Mouse (Mus musculus) forebrain, embryonic 15.5 days (tissue): ENCODE data around the gene Shc3. TPM values are rescaled to one million over a fixed set of nuclear protein-coding genes. Genes with fewer than 3 reads are reported as not detected.

Experiments
- ATAC-seq: fragments of 200-750 bp; cut with Nextera tagmentation; replicated peaks from 2 replicates; pipeline ENCODE4 v1.8.0; 2017; ENCODE audit warnings: mild to moderate bottlenecking, moderate TSS enrichment, moderate library complexity
- H3K27ac ChIP-seq: fragments of 300-500 bp; sonication (generic); replicated peaks from 2 replicates; pipeline ENCODE4 v1.5.1; 2015; ENCODE audit warnings: mild to moderate bottlenecking, inconsistent platforms
- H3K27me3 ChIP-seq: fragments of 300-500 bp; sonication (generic); 2 replicates; pipeline ENCODE4 v1.6.1; 2015; ENCODE audit warnings: inconsistent platforms
- H3K36me3 ChIP-seq: fragments of 300-500 bp; sonication (generic); 2 replicates; pipeline ENCODE4 v1.6.1; 2015; ENCODE audit warnings: mild to moderate bottlenecking, inconsistent platforms
- H3K4me1 ChIP-seq: fragments of 300-500 bp; sonication (generic); 2 replicates; pipeline ENCODE4 v1.6.1; 2015; ENCODE audit warnings: inconsistent platforms
- H3K4me2 ChIP-seq: fragments of 300-500 bp; sonication (generic); replicated peaks from 2 replicates; pipeline ENCODE4 v1.6.1; 2015; ENCODE audit warnings: mild to moderate bottlenecking, inconsistent platforms
- H3K4me3 ChIP-seq: fragments of 300-500 bp; sonication (generic); 2 replicates; pipeline ENCODE4 v1.5.1; 2015; ENCODE audit warnings: mild to moderate bottlenecking, inconsistent platforms
- H3K9ac ChIP-seq: fragments of 300-500 bp; sonication (generic); replicated peaks from 2 replicates; pipeline ENCODE4 v1.6.1; 2015; ENCODE audit warnings: mild to moderate bottlenecking, inconsistent platforms
- H3K9me3 ChIP-seq: fragments of 300-500 bp; sonication (generic); 2 replicates; pipeline ENCODE4 v1.6.1; 2016; ENCODE audit warnings: inconsistent platforms
- WGBS: fragments of 180-500 bp; shearing (Covaris S2); methylation state at CpG from one replicate; pipeline ENCODE4 v1.1.7; 2015; ENCODE audit warnings: mixed read lengths; 5-methylcytosine and 5-hydroxymethylcytosine counted together
- polyA plus RNA-seq: library from polyadenylated mRNA; unstranded; fragments of >200 nt; fragmentation: Nextera tagmentation; extraction: Ambion mirVana; gene quantifications from 2 replicates; pipeline ENCODE4 v1.2.1, GENCODE M21; 2015

Gene Shc3
- polyA plus RNA-seq, 1 experiment from 2014 or later: 10.1 TPM

DNA sequence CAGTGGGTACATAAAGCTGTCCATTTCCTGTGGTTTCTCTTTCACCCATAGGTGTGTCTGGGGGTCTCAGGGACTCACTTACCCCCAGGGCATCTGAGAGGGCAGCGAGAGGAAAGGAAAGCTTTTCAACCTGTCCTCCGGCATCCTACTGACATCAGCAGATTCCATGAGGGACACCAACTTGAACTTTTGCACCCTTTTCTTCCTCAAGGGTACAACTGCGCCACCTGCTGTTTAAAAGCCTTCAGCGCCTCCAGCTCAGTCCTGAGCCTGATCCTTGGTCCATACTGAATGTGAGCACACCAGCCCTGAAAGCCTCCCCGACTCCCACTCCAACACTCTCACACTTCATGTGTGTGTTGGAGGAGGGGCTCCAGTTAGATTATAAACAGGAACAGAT, 144.6 kb downstream of the Shc3 start:
- Histone ChIP-seq H3K27ac (no peak overlapping the region), H3K4me3 (no peak overlapping the region), H3K9me3 (no peaks in the 10 kb centered on the region), H3K4me1 (peaks cover 14% of the 10 kb centered on the region), H3K9ac (no peak overlapping the region), H3K36me3 (no peaks in the 10 kb centered on the region), H3K27me3 (no peaks in the 10 kb centered on the region), H3K4me2 (no peak overlapping the region)
- no peak for ATAC-seq
- 23% methylated on average over 5 of the region's 5 CpGs for WGBS

DNA sequence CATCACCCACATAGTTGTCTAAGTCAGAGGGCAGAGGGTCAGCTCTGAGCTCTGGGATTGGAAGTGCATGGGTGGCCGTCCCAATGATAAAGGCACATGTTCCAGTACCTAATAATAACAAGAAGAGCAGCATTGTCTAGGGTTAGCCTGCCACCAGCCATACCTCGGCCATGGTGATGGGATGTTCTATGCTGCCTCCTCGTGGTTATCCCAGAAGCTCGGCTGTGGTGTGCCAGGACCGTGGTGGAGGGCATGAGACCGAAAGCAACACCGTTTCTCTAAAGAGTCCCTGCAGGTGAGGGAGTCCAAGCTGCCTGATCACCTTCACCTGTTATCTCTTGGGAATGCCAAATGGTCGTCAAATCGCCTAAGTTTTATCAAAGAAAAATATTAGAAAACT, 145.6 kb downstream of the Shc3 start:
- H3K27ac ChIP-seq: no peak overlapping the region
- no peaks in the 10 kb centered on the region for H3K36me3 ChIP-seq
- WGBS: 83% methylated on average over 9 of the region's 9 CpGs
- H3K4me3 ChIP-seq: no peak overlapping the region
- no peak overlapping the region for H3K9ac ChIP-seq
- no peak overlapping the region for H3K4me2 ChIP-seq
- no peaks in the 10 kb centered on the region for H3K9me3 ChIP-seq
- no peak for ATAC-seq
- H3K4me1 ChIP-seq: peaks cover 18% of the 10 kb centered on the region
- no peaks in the 10 kb centered on the region for H3K27me3 ChIP-seq

DNA sequence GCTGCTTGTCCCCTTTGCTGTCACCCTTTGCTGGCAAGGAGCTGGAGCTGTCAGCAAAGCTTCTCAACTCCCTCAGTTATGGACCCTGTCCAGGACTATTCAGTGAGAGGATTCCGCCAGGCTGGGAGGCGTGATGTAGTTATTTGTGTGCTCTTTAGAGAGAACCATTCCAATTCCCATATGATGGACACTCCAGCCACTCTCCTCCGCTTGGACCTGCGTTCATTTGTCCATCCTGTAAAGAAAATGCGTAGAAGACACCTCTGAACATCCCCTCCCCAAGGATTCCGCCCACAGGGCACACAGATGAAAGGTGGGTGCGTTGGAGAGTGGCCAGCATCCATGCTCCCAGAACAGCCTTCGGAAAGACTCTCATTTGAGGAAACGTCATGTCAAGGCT, 148.4 kb downstream of the Shc3 start:
- 75% methylated on average over 9 of the region's 9 CpGs for WGBS
- H3K9ac ChIP-seq: no peak overlapping the region
- no peaks in the 10 kb centered on the region for H3K27me3 ChIP-seq
- no peak for ATAC-seq
- H3K36me3 ChIP-seq: no peaks in the 10 kb centered on the region
- no peaks in the 10 kb centered on the region for H3K9me3 ChIP-seq
- no peak overlapping the region for H3K27ac ChIP-seq
- peaks cover 34% of the 10 kb centered on the region for H3K4me1 ChIP-seq
- H3K4me3 ChIP-seq: no peak overlapping the region
- H3K4me2 ChIP-seq: no peak overlapping the region

DNA sequence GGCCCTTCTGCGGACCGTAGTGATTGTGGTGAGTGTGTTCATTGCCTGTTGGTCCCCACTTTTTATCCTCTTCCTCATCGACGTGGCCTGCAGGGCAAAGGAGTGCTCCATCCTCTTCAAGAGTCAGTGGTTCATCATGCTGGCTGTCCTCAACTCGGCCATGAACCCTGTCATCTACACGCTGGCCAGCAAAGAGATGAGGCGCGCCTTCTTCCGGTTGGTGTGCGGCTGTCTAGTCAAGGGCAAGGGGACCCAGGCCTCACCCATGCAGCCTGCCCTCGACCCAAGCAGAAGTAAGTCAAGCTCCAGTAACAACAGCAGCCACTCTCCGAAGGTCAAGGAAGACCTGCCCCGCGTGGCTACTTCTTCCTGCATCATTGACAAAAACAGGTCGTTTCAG, 149.7 kb downstream of the Shc3 start:
- ATAC-seq: no peak
- no peaks in the 10 kb centered on the region for H3K9me3 ChIP-seq
- WGBS: 92% methylated on average over 15 of the region's 15 CpGs
- peaks cover 24% of the 10 kb centered on the region for H3K4me1 ChIP-seq
- no peak overlapping the region for H3K4me2 ChIP-seq
- no peak overlapping the region for H3K9ac ChIP-seq
- H3K36me3 ChIP-seq: no peaks in the 10 kb centered on the region
- no peak overlapping the region for H3K4me3 ChIP-seq
- no peaks in the 10 kb centered on the region for H3K27me3 ChIP-seq
- no peak overlapping the region for H3K27ac ChIP-seq

DNA sequence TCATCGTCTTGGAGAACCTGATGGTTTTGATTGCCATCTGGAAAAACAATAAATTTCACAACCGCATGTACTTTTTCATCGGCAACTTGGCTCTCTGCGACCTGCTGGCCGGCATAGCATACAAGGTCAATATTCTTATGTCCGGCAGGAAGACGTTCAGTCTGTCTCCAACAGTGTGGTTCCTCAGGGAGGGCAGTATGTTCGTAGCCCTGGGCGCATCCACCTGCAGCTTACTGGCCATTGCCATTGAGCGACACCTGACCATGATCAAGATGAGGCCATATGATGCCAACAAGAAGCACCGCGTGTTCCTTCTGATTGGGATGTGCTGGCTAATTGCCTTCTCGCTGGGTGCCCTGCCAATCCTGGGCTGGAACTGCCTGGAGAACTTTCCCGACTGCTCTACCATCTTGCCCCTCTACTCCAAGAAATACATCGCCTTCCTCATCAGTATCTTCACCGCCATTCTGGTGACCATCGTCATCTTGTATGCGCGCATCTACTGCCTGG, 150.2 kb downstream of the Shc3 start:
- no peak overlapping the region for H3K27ac ChIP-seq
- H3K4me3 ChIP-seq: peak overlapping the region; percentile 22; the same call in 1 of the 2 replicates
- no peaks in the 10 kb centered on the region for H3K27me3 ChIP-seq
- no peaks in the 10 kb centered on the region for H3K36me3 ChIP-seq
- 0 out of 2 replicates have a peak overlapping the region, but pooled peaks have one; percentile 26 for H3K9ac ChIP-seq
- peaks cover 23% of the 10 kb centered on the region for H3K4me1 ChIP-seq
- peak overlapping the region; percentile 45 for H3K4me2 ChIP-seq
- ATAC-seq: peak; percentile 46
- 77% methylated on average over 19 of the region's 19 CpGs for WGBS
- H3K9me3 ChIP-seq: no peaks in the 10 kb centered on the region

DNA sequence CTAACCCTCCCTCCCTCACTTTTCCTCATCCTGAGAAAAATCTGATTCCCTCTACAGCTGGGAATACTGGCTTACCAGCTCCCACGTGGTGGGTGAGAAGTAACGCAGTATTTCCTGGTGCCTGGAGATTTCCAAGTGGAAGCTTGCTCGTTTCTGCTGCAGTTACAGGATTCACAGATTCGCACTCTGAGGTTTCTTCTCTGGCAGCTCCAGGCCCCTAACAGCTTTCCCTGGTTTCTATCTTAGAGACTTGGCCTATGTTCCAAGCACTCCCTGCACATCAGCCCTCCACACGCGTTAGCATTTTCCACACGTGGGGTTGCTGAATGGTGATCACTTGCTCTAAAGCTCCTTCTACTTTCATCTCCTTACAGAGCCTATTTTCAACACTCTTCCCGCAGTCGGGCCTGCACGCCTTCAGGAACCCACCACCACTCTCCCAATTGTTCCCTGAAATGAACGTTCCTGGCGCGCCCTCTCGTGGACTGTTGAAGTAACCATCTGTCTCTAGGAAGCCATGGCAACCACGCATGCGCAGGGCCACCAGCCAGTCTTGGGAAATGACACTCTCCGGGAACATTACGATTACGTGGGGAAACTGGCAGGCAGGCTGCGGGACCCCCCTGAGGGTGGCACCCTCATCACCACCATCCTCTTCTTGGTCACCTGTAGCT, 150.8 kb downstream of the Shc3 start:
- Histone ChIP-seq H3K9me3 (no peaks in the 10 kb centered on the region), H3K4me2 (peak overlapping the region; percentile 45), H3K27ac (peak overlapping the region; percentile 84), H3K4me3 (peak overlapping the region; percentile 22), H3K4me1 (peaks cover 23% of the 10 kb centered on the region), H3K9ac (peak overlapping the region; percentile 51), H3K27me3 (no peaks in the 10 kb centered on the region), H3K36me3 (no peaks in the 10 kb centered on the region)
- under 1% methylated on average over 20 of the region's 20 CpGs for WGBS
- ATAC-seq: peak; percentile 86

DNA sequence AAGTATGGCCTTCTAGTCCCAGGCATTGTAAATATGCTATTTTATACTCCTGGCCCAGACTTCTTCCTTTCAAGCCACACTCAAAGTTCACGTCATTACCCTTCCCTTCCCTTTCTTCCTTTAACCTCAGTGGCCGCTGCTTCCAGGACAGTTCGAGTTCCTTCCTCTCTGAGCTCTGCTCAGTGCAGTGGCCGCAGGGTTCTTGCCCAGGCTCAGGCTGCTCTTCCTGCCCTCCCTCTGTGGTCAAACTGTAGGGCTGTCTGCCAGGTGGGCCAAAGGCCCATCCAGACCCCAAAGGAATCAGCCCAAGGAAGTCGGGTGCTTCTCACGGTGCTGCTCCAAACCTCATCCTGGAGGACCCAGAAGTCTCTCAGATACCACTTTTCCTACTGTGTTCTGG, 151.4 kb downstream of the Shc3 start:
- H3K4me3 ChIP-seq: peak overlapping the region; percentile 22
- 43% methylated on average over 6 of the region's 6 CpGs for WGBS
- peak; percentile 38 for ATAC-seq

DNA sequence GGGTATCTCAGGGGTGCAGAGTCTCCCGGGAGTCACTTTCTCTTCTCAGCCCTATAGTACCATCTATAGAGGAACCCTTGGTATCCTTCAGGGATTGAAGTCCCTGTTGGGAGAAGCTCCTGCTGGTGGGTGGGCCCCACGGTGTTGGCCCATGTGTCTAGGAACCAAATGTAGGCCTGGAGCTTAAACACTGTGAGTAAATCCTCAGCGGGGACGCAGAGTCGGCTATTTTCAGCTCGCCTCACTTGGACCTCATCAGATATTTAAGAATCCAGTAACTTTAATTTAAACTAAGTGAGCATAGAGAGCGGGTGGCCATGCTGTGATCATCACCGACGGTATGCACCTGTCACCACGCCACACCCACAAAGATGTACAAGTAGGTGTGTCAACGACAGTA, 152.5 kb downstream of the Shc3 start:
- Histone ChIP-seq H3K27ac (no peak overlapping the region), H3K4me3 (no peak overlapping the region), H3K36me3 (no peaks in the 10 kb centered on the region), H3K9ac (no peak overlapping the region), H3K4me1 (peaks cover 23% of the 10 kb centered on the region), H3K27me3 (no peaks in the 10 kb centered on the region), H3K4me2 (0 out of 2 replicates have a peak overlapping the region, but pooled peaks have one; percentile 45), H3K9me3 (no peaks in the 10 kb centered on the region)
- no peak for ATAC-seq
- 92% methylated on average over 11 of the region's 11 CpGs for WGBS

More for the DNA sequence above, 151.4 kb downstream of the Shc3 start:
- no peaks in the 10 kb centered on the region for H3K27me3 ChIP-seq
- H3K9me3 ChIP-seq: no peaks in the 10 kb centered on the region
- peak overlapping the region; percentile 45 for H3K4me2 ChIP-seq
- peak overlapping the region; percentile 84 for H3K27ac ChIP-seq
- H3K4me1 ChIP-seq: peaks cover 23% of the 10 kb centered on the region
- H3K9ac ChIP-seq: peak overlapping the region; percentile 51
- H3K36me3 ChIP-seq: no peaks in the 10 kb centered on the region

DNA sequence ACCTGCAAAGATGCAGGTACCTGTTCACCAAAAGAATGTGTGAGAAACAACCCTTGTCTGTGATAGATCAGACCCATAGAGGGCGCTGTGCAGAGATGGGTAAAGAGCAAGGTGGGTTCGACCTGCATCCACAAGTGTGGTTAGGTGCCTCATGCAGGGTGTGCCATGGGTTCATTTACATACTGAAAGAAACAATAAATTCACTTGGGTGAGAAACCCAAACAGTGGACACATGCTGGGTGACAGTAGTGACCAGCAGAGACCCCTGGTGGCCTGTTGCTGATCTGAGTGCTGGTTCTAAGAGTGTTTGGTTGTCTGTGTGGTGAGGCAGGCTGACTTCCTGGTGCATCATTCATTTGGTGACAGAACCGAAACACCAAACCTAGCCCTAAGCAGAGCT, 155.8 kb downstream of the Shc3 start:
- no peak for ATAC-seq
- peaks cover 27% of the 10 kb centered on the region for H3K4me1 ChIP-seq
- no peaks in the 10 kb centered on the region for H3K9me3 ChIP-seq
- no peak overlapping the region for H3K9ac ChIP-seq
- no peaks in the 10 kb centered on the region for H3K36me3 ChIP-seq
- H3K4me2 ChIP-seq: no peak overlapping the region
- no peak overlapping the region for H3K4me3 ChIP-seq
- H3K27ac ChIP-seq: no peak overlapping the region
- H3K27me3 ChIP-seq: no peaks in the 10 kb centered on the region
- 71% methylated on average over 3 of the region's 3 CpGs for WGBS

DNA sequence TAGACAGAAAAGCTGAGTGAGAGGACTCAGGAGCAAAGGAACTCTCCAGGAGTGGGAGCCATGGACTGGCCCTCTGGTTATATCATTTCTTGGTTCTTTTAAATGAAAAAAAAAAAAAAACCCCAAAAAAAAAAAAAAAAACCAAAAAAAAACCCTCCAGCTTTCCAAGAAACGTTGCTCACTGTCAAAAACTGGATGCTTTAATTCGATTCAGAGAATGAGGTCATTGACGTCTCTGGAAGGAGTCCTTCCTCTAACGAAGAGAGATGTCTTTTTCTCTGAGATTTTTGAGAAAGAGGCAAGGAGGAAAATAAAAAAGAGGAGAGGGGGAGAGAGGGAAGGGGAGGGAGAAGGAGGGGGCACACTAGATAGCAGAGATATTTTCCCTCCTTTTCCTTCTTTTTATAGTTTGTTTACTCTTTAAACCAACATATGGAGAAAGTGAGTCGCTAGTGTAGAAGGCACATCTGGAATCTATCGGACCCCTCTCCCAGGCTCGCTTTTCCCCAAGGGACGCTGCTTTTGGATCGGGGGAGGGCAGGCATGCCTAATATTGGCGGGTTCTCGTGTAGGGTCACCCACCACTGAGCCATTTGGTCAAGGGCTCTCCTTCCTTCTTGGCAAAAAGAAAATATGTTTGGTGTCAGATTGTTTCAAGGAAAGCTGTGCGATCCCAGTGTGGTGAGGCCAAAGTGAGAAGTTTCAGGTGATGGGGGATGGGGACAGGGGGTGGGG, 157.4 kb downstream of the Shc3 start:
- WGBS: 57% methylated on average over 12 of the region's 12 CpGs

DNA sequence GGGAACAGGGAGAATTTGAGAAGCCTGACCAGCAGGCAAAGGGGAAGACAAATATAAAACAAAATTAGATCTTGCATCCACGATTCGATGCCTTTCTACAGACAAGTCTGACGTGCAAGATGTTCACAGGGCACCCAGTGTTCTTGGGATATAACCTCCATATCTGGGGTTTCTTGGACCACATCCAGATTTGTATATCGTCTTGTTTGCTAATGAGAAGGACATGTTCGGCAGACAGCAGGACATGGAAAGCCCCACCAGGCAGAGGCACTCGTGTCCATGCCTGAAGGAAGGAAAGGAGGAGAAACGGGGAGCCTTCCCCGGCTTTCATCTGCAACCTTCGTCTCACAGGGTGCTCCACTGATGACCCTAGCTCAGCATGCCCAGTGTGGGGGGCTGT, 158.0 kb downstream of the Shc3 start:
- H3K9me3 ChIP-seq: no peaks in the 10 kb centered on the region
- H3K36me3 ChIP-seq: no peaks in the 10 kb centered on the region
- no peak overlapping the region for H3K9ac ChIP-seq
- WGBS: 72% methylated on average over 9 of the region's 9 CpGs
- H3K4me2 ChIP-seq: no peak overlapping the region
- no peak overlapping the region for H3K4me3 ChIP-seq
- no peaks in the 10 kb centered on the region for H3K27me3 ChIP-seq
- ATAC-seq: no peak
- peaks cover 18% of the 10 kb centered on the region for H3K4me1 ChIP-seq
- H3K27ac ChIP-seq: no peak overlapping the region

More for the DNA sequence above, 157.4 kb downstream of the Shc3 start:
- Histone ChIP-seq H3K4me1 (peaks cover 22% of the 10 kb centered on the region), H3K4me3 (no peak overlapping the region), H3K27ac (no peak overlapping the region), H3K9ac (no peak overlapping the region), H3K27me3 (no peaks in the 10 kb centered on the region), H3K36me3 (no peaks in the 10 kb centered on the region), H3K4me2 (no peak overlapping the region), H3K9me3 (no peaks in the 10 kb centered on the region)
- no peak for ATAC-seq

DNA sequence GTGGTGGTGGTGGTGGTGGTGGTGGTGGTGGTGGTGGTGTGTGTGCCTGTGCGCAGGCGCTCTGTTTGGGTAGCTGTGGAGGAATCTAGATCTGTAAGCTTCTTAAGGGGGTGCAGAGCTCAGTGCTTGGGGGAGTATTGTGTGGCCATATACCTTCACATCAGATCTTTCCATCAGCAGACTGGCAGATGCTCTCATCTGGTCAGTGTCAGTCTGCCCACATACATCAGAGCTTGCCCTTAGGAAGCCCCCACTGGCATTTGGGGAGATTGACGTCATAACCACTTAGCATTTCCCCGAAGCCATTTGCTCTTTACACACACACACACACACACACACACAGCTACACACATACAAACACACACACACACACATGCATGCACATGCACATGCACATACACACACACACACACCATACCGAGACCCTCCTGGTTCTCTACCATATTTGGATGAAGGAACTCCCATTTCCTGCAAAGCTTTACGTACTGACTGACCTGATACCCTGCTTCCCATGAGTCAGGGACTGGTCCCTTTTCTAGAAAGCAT, 159.2 kb downstream of the Shc3 start:
- H3K4me2 ChIP-seq: no peak overlapping the region
- no peaks in the 10 kb centered on the region for H3K27me3 ChIP-seq
- H3K27ac ChIP-seq: no peak overlapping the region
- no peak overlapping the region for H3K4me3 ChIP-seq
- no peaks in the 10 kb centered on the region for H3K9me3 ChIP-seq
- H3K36me3 ChIP-seq: no peaks in the 10 kb centered on the region
- H3K9ac ChIP-seq: no peak overlapping the region
- peaks cover 18% of the 10 kb centered on the region for H3K4me1 ChIP-seq
- no peak for ATAC-seq
- WGBS: 86% methylated on average over 6 of the region's 6 CpGs
